Mouse (Mus musculus) midbrain, embryonic 13.5 days (tissue): ENCODE results near the gene Wdr13. TPM values are rescaled to one million over a fixed set of nuclear protein-coding genes. Genes with fewer than 3 reads are reported as not detected.

Experiments used
- ATAC-seq: fragments of 200-750 bp; cut with Nextera tagmentation; 2 replicates; pipeline ENCODE4 v1.8.0; 2017; ENCODE audit warnings: mild to moderate bottlenecking, moderate TSS enrichment, moderate library complexity
- H3K27ac ChIP-seq: fragments of 300-500 bp; sonication (generic); 2 replicates; pipeline ENCODE4 v1.5.1; 2015; ENCODE audit warnings: inconsistent platforms, mild to moderate bottlenecking, moderate library complexity
- H3K27me3 ChIP-seq: fragments of 300-500 bp; sonication (generic); 2 replicates; pipeline ENCODE4 v1.6.1; 2015; ENCODE audit warnings: mild to moderate bottlenecking, inconsistent platforms
- H3K36me3 ChIP-seq: fragments of 300-500 bp; sonication (generic); 2 replicates; pipeline ENCODE4 v1.6.1; 2015; ENCODE audit warnings: mild to moderate bottlenecking, inconsistent platforms
- H3K4me1 ChIP-seq: fragments of 300-500 bp; sonication (generic); replicated peaks from 2 replicates; pipeline ENCODE4 v1.6.1; 2015; ENCODE audit warnings: inconsistent platforms
- H3K4me2 ChIP-seq: fragments of 300-500 bp; sonication (generic); replicated peaks from 2 replicates; pipeline ENCODE4 v1.6.1; 2015; ENCODE audit warnings: moderate library complexity, mild to moderate bottlenecking, inconsistent platforms
- H3K4me3 ChIP-seq: fragments of 300-500 bp; sonication (generic); replicated peaks from 2 replicates; pipeline ENCODE4 v1.5.1; 2015; ENCODE audit warnings: mild to moderate bottlenecking, inconsistent platforms
- H3K9ac ChIP-seq: fragments of 300-500 bp; sonication (generic); replicated peaks from 2 replicates; pipeline ENCODE4 v1.6.1; 2015; ENCODE audit warnings: mild to moderate bottlenecking, inconsistent platforms
- H3K9me3 ChIP-seq: fragments of 300-500 bp; sonication (generic); 2 replicates; pipeline ENCODE4 v1.6.1; 2016; ENCODE audit warnings: mild to moderate bottlenecking, inconsistent platforms
- WGBS: fragments of 180-500 bp; shearing (Covaris S2); methylation state at CpG from one replicate; pipeline ENCODE4 v1.1.7; 2015; 5-methylcytosine and 5-hydroxymethylcytosine counted together
- polyA plus RNA-seq: library from polyadenylated mRNA; unstranded; fragments of >200 nt; fragmentation: Nextera tagmentation; extraction: Ambion mirVana; gene quantifications from 2 replicates; pipeline ENCODE4 v1.2.1, GENCODE M21; 2015

Wdr13 gene
- polyA plus RNA-seq: 56.8 and 58.0 TPM in 2 replicates

DNA sequence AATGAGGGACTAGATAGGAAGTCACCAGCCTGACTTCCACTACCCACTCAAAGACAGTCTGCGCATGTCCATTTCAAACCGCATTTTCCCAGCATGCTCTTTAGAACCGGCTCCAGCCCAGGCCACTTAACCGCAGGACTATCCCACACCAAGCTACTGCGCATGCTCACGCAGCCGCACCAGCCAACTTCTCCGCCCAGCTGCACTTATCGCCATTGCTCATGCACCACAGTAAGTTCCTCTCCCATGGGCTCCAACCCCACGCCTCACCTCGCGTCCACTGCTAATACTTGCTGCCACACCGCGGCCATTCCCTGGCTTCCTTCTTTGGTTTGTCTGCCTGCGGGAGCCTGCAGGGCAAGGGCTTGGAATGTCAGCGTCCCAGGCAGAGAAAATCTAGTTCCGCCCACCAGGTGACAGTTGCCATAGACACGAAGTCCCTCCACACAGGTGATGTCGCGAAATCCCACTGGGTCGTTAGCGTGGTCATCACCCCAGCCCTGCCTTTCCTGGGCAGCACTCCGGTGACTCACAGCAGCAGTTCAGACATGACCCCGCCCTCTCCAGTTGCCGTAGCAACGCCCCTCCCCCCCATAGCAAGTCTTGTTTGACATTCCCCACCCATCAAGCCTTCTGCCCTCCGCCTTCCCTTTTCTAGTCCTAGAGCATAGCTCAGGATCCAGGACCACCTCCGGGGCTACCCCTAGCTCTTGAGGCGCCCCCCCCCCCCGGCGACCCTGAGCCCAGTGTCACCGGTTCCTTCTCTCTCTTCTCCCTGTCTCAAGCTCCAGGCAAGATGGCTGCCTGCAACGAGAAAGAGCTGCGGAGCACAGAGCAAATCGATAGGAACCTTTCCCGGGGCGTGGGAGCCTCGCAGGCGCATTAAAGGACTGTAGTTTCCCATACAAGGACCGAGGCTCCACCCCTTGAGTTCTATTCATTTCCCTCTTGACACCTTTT lies at the start of gene Wdr13:
Gene Wdr13 (minus strand): TSS at position 876 of the 960 bp plus-strand sequence.
- Histone ChIP-seq H3K36me3 (peaks cover 24% of the 10 kb centered on the region), H3K27ac (peak within 1 kb of the TSS; percentile 94), H3K9ac (peak within 1 kb of the TSS; percentile 64), H3K4me3 (peak within 1 kb of the TSS; percentile 53), H3K27me3 (no peaks in the 10 kb centered on the region), H3K4me2 (peak within 1 kb of the TSS; percentile 55), H3K4me1 (peaks cover 5% of the 10 kb centered on the region; the same call in 1 of the 2 replicates), H3K9me3 (no peaks in the 10 kb centered on the region)
- WGBS: 19% methylated on average over 39 of the region's 40 CpGs
- ATAC-seq: peak; percentile 92

DNA sequence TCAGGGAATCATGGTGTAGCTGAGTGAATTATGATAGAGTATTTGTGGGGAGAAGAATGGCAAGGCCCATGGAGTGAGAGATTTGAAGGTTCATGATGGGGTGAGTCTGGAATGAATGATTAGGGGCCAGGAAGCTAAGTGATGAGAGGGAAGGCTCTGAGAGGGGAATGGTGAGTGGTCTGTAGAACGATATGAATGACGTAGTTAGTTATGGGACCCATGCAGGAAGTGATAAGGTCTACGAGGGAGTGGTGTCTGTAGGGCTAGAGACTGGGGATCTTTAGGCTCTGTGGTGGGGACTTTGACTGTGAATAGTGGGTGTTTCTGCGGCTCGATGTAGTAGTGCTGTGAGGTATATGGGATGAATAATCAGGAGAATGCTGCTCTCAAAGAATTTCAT lies 47.0 kb upstream of the Wdr13 start:
- 92% methylated on average over 5 of the region's 5 CpGs for WGBS
- peaks cover 4% of the 10 kb centered on the region for H3K4me1 ChIP-seq
- ATAC-seq: no peak
- H3K36me3 ChIP-seq: 0 out of 2 replicates have a peak, but pooled peaks cover 4% of the 10 kb centered on the region
- no peaks in the 10 kb centered on the region for H3K9me3 ChIP-seq
- H3K27me3 ChIP-seq: no peaks in the 10 kb centered on the region
- H3K27ac ChIP-seq: no peak overlapping the region
- no peak overlapping the region for H3K4me3 ChIP-seq
- no peak overlapping the region for H3K4me2 ChIP-seq
- H3K9ac ChIP-seq: no peak overlapping the region

GRCm38 (mm10) chrX:8178871-8179270 lies 46.2 kb upstream of the Wdr13 start:
- Histone ChIP-seq H3K9ac (no peak overlapping the region), H3K27ac (no peak overlapping the region), H3K36me3 (no peaks in the 10 kb centered on the region), H3K4me3 (no peak overlapping the region), H3K27me3 (no peaks in the 10 kb centered on the region), H3K4me2 (no peak overlapping the region), H3K4me1 (peaks cover 7% of the 10 kb centered on the region), H3K9me3 (no peaks in the 10 kb centered on the region)
- 100% methylated on average over 2 of the region's 2 CpGs for WGBS
- ATAC-seq: no peak

DNA sequence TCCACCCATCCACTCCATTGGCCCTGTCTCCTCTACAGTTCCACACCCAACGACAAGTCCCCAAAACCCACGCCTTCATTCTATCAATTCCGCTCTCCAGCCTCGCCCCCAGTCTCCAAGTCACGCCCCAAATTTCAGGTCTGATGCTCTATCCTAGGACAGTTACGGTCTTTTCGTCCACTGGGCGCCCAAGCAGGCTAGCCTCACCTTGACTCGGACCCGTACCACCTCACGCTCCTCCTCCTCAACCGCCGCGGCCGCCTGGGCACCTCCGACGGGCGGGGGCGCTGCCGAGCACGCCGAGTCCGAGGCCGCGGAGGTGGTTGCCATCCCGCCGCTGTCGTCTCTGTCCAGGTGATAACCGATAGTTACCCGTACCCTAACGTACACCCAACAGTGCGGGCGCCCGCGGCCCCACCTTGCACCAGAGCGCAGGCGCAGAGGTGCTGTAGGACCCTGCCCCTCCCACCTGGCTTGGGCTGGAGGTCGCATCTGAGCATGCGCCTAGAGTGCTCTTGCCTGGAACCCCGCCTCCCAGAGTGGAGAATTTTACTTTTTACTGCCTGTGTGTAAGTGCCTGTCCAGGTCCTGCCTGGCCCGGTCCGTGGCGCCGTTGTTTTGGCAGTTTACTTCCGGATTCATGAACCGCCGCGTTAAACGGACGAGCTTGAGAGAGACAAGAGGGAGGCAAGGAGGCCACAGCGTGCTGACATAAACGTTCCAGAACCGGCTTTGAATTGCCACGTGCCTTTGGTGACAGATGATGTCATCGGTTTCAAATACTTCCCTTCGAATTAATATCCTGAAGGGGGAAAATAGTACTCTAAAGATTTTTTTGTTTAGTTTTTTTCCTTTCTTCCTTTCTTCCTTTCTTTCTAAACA lies 43.1 kb upstream of the Wdr13 start, which contains the start of gene Tbc1d25:
Gene Tbc1d25 (minus strand): TSS at position 678 of the 882 bp plus-strand sequence.
- no peaks in the 10 kb centered on the region for H3K27me3 ChIP-seq
- peak within 1 kb of the TSS; percentile 54 for H3K4me2 ChIP-seq
- no peaks in the 10 kb centered on the region for H3K9me3 ChIP-seq
- H3K27ac ChIP-seq: no peak within 1 kb of the TSS; the same call in 1 of the 2 replicates
- H3K4me3 ChIP-seq: peak within 1 kb of the TSS; percentile 59
- ATAC-seq: peak; percentile 97
- peaks cover 7% of the 10 kb centered on the region for H3K4me1 ChIP-seq
- peaks cover 2% of the 10 kb centered on the region; the same call in 1 of the 2 replicates for H3K36me3 ChIP-seq
- peak within 1 kb of the TSS; percentile 63 for H3K9ac ChIP-seq
- 16% methylated on average over 52 of the region's 56 CpGs for WGBS

DNA sequence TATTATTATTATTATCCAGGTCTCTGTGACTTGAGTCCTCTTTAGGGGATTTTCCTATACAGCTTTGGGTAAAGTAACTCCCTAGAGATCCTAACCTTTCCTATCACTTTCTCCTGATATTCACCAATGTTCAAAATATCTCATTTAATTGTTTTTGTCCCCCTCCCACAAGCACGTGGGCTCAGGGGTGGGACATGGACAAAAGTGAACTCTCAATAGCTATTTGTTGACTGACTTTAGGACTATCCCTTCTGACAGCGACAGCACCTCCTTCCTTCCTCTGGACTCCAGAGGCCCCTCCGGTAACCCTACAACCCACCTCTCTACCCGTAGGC lies 42.4 kb upstream of the Wdr13 start:
- Histone ChIP-seq H3K36me3 (peaks cover 4% of the 10 kb centered on the region; the same call in 1 of the 2 replicates), H3K4me1 (peaks cover 7% of the 10 kb centered on the region), H3K4me3 (peak overlapping the region; percentile 59), H3K4me2 (peak overlapping the region; percentile 54), H3K27ac (no peak overlapping the region), H3K9ac (peak overlapping the region; percentile 63), H3K9me3 (no peaks in the 10 kb centered on the region), H3K27me3 (no peaks in the 10 kb centered on the region)
- 19% methylated on average over 4 of the region's 4 CpGs for WGBS
- no peak; the same call in 1 of the 2 replicates for ATAC-seq

- Histone ChIP-seq H3K4me2 (no peak overlapping the region), H3K27ac (no peak overlapping the region), H3K4me3 (no peak overlapping the region), H3K4me1 (no peaks in the 10 kb centered on the region), H3K36me3 (peaks cover 12% of the 10 kb centered on the region; the same call in 1 of the 2 replicates), H3K9ac (no peak overlapping the region), H3K27me3 (no peaks in the 10 kb centered on the region), H3K9me3 (no peaks in the 10 kb centered on the region)
- ATAC-seq: no peak
- WGBS: 85% methylated on average over 10 of the region's 10 CpGs
These were observed 35.3 kb upstream of the Wdr13 start for GRCm38 (mm10) chrX:8167716-8168647.

DNA sequence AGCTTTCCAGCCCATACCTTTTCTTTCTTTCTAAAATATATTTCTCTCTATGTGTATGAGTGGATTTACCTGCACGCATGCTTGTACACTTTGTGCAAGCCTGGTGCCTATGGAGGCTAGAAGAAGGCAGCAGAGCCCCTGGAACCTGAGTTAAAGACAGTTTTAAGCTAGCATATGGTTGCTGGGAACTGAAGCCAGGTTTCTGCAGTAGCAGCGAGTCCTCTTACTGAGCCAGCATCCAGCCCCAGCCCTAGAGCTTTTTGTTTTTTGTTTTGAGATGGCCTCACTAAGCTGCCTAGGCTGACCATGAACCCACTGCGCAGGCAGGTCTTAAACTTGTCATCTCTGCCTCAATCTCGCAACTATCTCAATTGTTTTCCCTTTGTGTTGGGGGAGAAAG lies 31.8 kb upstream of the Wdr13 start:
- no peak overlapping the region for H3K4me2 ChIP-seq
- H3K27me3 ChIP-seq: no peaks in the 10 kb centered on the region
- no peak for ATAC-seq
- H3K36me3 ChIP-seq: peaks cover 9% of the 10 kb centered on the region; the same call in 1 of the 2 replicates
- H3K4me1 ChIP-seq: no peaks in the 10 kb centered on the region
- H3K9me3 ChIP-seq: no peaks in the 10 kb centered on the region
- no peak overlapping the region for H3K27ac ChIP-seq
- no peak overlapping the region for H3K4me3 ChIP-seq
- 82% methylated on average over 4 of the region's 4 CpGs for WGBS
- no peak overlapping the region for H3K9ac ChIP-seq

DNA sequence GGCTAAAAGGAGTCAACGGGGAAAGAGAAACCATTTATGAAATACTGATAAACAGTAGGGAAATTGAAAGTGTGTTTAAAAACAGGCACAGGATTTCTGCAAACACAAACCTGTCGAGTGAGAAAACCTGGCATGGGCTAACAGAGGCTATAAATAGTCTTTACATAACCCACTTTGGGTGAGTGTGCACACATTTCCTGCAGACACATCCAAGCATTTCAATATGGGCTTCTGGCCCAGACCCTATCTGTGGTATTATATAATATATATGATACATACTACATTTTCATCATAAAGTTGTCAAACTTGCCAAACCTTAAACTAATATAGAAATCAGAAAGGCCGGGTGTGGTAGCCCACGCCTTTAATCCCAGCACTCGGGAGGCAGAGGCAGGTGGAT lies 30.4 kb upstream of the Wdr13 start:
- 93% methylated on average over 5 of the region's 5 CpGs for WGBS
- no peak for ATAC-seq

DNA sequence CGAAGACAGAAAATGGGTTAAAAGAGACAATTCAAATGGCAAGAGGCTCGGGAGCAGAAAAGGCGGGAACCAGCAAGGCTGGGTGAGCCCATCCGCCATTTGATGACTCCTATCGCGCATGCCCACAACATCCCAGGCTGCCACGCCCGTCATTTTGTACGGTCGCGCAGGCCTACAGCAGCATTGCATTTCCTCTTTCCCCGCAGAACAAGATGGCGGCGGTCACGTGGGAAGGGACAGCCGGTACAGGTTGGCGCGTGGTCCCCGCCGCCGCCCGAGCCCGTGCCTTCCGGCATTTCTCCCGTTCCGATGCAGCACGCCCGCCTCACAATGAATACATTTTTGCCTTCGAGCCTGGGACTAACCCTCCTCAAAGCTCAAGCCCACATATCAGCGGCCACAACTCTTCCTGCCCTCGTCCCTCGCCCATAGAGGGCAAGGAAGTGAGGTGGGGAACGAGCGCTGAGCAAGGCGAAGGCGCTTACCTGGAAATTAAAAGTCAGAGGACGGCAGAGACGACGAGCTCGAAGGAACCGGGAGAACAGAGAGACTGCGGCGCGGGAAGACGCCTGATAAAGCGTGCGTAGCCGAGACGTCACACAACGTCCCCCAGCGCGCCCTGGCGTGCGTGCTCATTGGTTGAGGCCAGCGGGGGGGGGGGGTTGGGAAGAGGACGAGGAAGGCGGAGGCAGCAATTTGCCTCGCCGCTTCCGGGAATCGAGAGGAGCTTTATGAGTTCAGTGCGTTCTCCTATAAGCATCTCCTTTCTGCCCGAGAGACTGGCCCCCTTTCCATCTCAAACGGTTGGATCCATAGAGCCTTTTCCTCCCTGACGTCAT lies 12.7 kb upstream of the Wdr13 start, which contains the start of gene Rbm3:
Gene Rbm3 (minus strand): TSS at position 728 of the 839 bp plus-strand sequence.
- H3K9ac ChIP-seq: peak within 1 kb of the TSS; percentile 80
- peaks cover 12% of the 10 kb centered on the region for H3K4me1 ChIP-seq
- peak within 1 kb of the TSS; percentile 70 for H3K4me2 ChIP-seq
- no peaks in the 10 kb centered on the region for H3K9me3 ChIP-seq
- H3K27me3 ChIP-seq: no peaks in the 10 kb centered on the region
- peak within 1 kb of the TSS; percentile 61 for H3K4me3 ChIP-seq
- 23% methylated on average over 63 of the region's 65 CpGs for WGBS
- ATAC-seq: peak; percentile 96
- peaks cover 25% of the 10 kb centered on the region for H3K36me3 ChIP-seq
- peak within 1 kb of the TSS; percentile 95 for H3K27ac ChIP-seq

More for the DNA sequence above, 30.4 kb upstream of the Wdr13 start:
- no peak overlapping the region for H3K27ac ChIP-seq
- H3K4me1 ChIP-seq: no peaks in the 10 kb centered on the region
- no peak overlapping the region for H3K4me2 ChIP-seq
- H3K36me3 ChIP-seq: peaks cover 9% of the 10 kb centered on the region; the same call in 1 of the 2 replicates
- H3K9me3 ChIP-seq: no peaks in the 10 kb centered on the region
- H3K27me3 ChIP-seq: no peaks in the 10 kb centered on the region
- H3K4me3 ChIP-seq: no peak overlapping the region
- H3K9ac ChIP-seq: no peak overlapping the region

- 70% methylated on average over 7 of the region's 7 CpGs for WGBS
- Histone ChIP-seq H3K27ac (no peak overlapping the region), H3K4me1 (peaks cover 12% of the 10 kb centered on the region), H3K4me2 (peak overlapping the region; percentile 70), H3K27me3 (no peaks in the 10 kb centered on the region), H3K36me3 (peaks cover 25% of the 10 kb centered on the region), H3K9ac (peak overlapping the region; percentile 80; the same call in 1 of the 2 replicates), H3K9me3 (no peaks in the 10 kb centered on the region), H3K4me3 (peak overlapping the region; percentile 61)
- no peak for ATAC-seq
These were observed 11.1 kb upstream of the Wdr13 start for GRCm38 (mm10) chrX:8143750-8144149.
